ENCODE assay signal across 9 mouse cellular contexts in genomic region chr11:118729373-118729772, GRCm38 (mm10).
DNase-seq lines count a peak whose midpoint lies in the region; ATAC-seq and TF ChIP-seq lines count a peak whose summit lies in the region.
"Had no signal": no experiment of that assay in that cellular context is flagged by ENCODE, and none has a peak within 500 bp of the region (broad histone marks: within the 10 kb centered on the region; RNA-seq: fewer than 3 reads in every experiment).

No protein-coding gene starts in this region.

- H3K36me3 ChIP-seq in heart, embryonic 11.5 days (ENCODE audit: control insufficient read depth, insufficient read depth, low read length) = no peaks in the 10 kb centered on the region
- no peaks in the 10 kb centered on the region for H3K36me3 ChIP-seq in lung, embryonic 16.5 days (ENCODE audit: control insufficient read depth, insufficient read depth, low read length)

- WGBS in heart, embryonic 11.5 days (ENCODE audit: insufficient replicate concordance) = 19% methylated on average over 8 of the region's 8 CpGs
- 11% methylated on average over 8 of the region's 8 CpGs for WGBS in lung, embryonic 16.5 days

- H3K9me3 ChIP-seq in heart, embryonic 11.5 days (replicated peaks; ENCODE audit: control insufficient read depth, low read length) = no peaks in the 10 kb centered on the region
- no peaks in the 10 kb centered on the region for H3K9me3 ChIP-seq in lung, embryonic 16.5 days (ENCODE audit: control insufficient read depth, low read length)
- H3K9me3 ChIP-seq: neural tube, embryonic 12.5 days had no signal

- peak; percentile 30 for DNase-seq in gastrocnemius, adult 2 months
- no peak for DNase-seq in gastrocnemius, adult 8-10 months (ENCODE audit: low spot score in 2 of 2)
- DNase-seq in ES-CJ7 (ENCODE audit: low read depth, low spot score) = peak; percentile 36
- no peak for DNase-seq in right cerebral cortex, postnatal 25 days
- DNase-seq in layer of hippocampus, adult 11-12 months (ENCODE audit: low spot score) = no peak
- DNase-seq in adrenal gland, adult 2 months = no peak

- no peak overlapping the region for H3K9ac ChIP-seq in heart, embryonic 11.5 days (ENCODE audit: low read depth, low read length)
- no peak overlapping the region for H3K9ac ChIP-seq in lung, embryonic 16.5 days (ENCODE audit: low read length)
- H3K9ac ChIP-seq: neural tube, embryonic 12.5 days had no signal

- H3K4me2 ChIP-seq in heart, embryonic 11.5 days = peak overlapping the region; percentile 3; the same call in 1 of the 2 replicates
- H3K4me2 ChIP-seq in lung, embryonic 16.5 days (ENCODE audit: low read depth, low read length) = peak overlapping the region; percentile 9; the same call in 1 of the 2 replicates
- H3K4me2 ChIP-seq: neural tube, embryonic 12.5 days had no signal

- ATAC-seq in heart, embryonic 11.5 days (replicated peaks; ENCODE audit: insufficient number of reproducible peaks, low FRiP score, low TSS enrichment) = peak; percentile 53; the same call in 1 of the 2 replicates
- peak; percentile 98 for ATAC-seq in lung, embryonic 16.5 days (ENCODE audit: low read depth)

- intact Hi-C loops in gastrocnemius, adult 2 months (cut with DNase I) = no loop called here

- no peak for TF ChIP-seq CTCF in gastrocnemius, adult 2 months (IDR thresholded peaks at IDR 0.05)

- H3K4me3 ChIP-seq in gastrocnemius, adult 2 months = no peak overlapping the region
- no peak overlapping the region for H3K4me3 ChIP-seq in heart, embryonic 11.5 days (ENCODE audit: low read depth, low read length)
- no peak overlapping the region for H3K4me3 ChIP-seq in lung, embryonic 16.5 days (ENCODE audit: low read length)
- H3K4me3 ChIP-seq: neural tube, embryonic 12.5 days had no signal

- peaks cover 16% of the 10 kb centered on the region for H3K4me1 ChIP-seq in heart, embryonic 11.5 days (ENCODE audit: control insufficient read depth, insufficient read depth, low read length)
- H3K4me1 ChIP-seq in lung, embryonic 16.5 days (replicated peaks; ENCODE audit: control insufficient read depth, insufficient read depth, low read length) = peaks cover 18% of the 10 kb centered on the region

- 0 out of 2 replicates have a peak, but pooled peaks cover 2% of the 10 kb centered on the region for H3K27me3 ChIP-seq in heart, embryonic 11.5 days (ENCODE audit: control insufficient read depth, insufficient read depth, low read length)
- H3K27me3 ChIP-seq in lung, embryonic 16.5 days (ENCODE audit: control insufficient read depth, insufficient read depth, low read depth, low read length) = peaks cover 3% of the 10 kb centered on the region; the same call in 1 of the 2 replicates
- H3K27me3 ChIP-seq: neural tube, embryonic 12.5 days had no signal

- peak overlapping the region; percentile 68 for H3K27ac ChIP-seq in gastrocnemius, adult 2 months
- H3K27ac ChIP-seq in heart, embryonic 11.5 days (ENCODE audit: low read depth, low read length) = 0 out of 2 replicates have a peak overlapping the region, but pooled peaks have one; percentile 31
- H3K27ac ChIP-seq in lung, embryonic 16.5 days (ENCODE audit: low read length) = peak overlapping the region; percentile 88

Comparison
In these comparisons a context has a peak if more than half of its experiments do, and no peak if none do; other contexts are left out.
1. DNase-seq: peak in gastrocnemius, adult 2 months (single experiment) and ES-CJ7 (single experiment); none in gastrocnemius, adult 8-10 months (0 of 2), right cerebral cortex, postnatal 25 days (single experiment), layer of hippocampus, adult 11-12 months (single experiment) and adrenal gland, adult 2 months (single experiment).
2. H3K27ac ChIP-seq: peak in every context shown above with its lines; median percentile 88 in lung, embryonic 16.5 days; 68 in gastrocnemius, adult 2 months; 31 in heart, embryonic 11.5 days.